Mouse (Mus musculus): Measurements from ENCODE around the gene Ddx43.
"Not testable (repeated sequence)": the region's sequence is repeated elsewhere in the genome, so short reads cannot be mapped to it uniquely, and the experiment has no call there.

Ddx43 gene

DNA sequence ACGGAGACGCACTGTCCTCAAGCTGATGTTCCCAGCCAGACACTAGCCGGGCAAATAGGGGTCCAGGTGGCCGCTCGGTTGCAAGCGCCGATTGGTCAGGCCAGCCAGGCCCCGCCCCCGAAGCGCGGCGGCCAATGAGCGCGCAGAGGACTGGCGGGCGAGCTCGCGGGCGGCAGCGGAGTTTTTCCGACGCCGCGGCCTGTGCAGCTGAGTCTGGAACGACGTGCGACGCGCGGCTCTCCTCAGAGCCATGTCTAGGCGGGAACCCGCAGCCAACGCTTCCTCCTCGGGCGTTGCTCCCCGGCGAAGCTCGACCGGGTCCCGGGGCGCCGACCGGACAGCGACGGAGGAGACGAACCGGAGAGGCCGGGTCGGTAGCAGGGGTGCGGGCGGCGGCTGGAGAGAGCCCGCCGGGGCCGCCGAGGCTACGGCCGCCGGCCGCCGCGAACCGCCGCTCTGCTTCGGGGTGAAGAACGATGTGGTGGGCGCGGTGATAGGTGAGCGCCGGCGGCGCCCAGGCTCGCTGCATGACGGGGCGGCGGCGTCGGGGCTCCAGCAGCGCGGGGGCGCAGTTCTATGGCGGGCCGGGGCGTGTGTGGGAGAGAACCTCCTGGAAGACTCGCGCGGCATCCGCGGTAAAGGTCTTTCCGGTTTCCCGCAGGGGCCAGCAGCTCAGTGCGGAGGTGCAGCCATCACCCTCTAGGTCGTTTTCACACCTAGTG is at the start of gene Ddx43:
Gene Ddx43 (plus strand): TSS at position 148 of the 722 bp plus-strand sequence.
- DNase-seq (ENCODE audit: low read depth, low spot score) = peak; percentile 48

DNA sequence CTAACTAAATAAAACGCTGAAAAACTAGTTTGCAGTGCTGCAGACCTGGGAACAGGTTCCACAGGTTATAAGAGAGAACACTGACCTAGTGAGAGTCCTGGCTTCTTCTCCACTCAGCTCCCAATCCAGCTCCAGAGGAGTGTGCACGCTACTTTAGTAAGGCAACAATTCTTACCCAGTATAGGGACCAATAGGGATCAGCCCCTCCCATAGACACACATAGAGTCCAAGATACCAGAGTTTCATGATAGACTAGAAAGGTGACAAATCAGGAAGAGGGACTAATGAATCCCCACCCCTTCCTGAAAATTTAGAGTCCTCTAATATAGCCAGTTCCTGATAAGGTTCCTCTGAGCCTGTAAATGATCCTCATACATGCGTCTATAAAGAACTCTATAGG is 48.6 kb upstream of the Ddx43 start:
- no peak for DNase-seq (ENCODE audit: low read depth, low spot score)

DNA sequence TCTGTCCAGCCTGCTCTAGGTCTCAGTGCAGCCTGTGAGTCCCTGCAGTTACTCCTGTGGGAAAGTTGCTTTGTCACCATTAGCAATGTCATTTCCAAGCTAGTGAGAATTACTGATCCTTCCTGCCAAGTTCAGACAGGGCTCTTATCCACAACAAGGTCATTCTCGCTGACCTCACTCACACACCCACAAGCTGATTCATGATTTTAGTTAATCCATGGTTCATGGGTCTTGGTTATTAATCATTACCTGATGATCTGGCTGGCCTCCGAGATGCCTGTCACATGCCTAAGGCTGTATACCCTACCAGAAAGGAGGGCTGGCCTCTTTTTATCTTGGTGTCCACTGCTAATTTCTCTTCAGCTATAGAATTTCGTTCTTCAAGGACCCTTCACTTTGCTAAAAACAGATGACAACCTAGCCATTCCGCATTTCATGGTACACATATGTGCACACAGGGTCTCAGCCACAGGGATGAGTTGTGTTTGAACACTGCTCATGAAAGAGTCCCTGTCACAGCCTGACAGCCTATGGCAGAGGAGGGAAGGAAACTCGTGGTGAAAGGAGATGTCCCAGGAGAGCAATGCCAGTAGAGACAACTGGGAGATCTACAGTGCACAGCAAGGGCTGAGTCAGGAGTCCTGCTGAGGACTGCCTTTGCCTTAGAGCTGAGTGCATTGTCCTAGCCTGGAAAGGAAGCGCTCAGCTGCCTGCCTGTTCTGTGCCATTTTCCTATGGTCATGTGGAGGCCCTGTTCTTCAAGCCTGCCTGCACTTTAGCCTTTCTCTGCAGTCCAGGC is 47.2 kb upstream of the Ddx43 start:
- DNase-seq (ENCODE audit: low read depth, low spot score) = not testable (repeated sequence)

DNA sequence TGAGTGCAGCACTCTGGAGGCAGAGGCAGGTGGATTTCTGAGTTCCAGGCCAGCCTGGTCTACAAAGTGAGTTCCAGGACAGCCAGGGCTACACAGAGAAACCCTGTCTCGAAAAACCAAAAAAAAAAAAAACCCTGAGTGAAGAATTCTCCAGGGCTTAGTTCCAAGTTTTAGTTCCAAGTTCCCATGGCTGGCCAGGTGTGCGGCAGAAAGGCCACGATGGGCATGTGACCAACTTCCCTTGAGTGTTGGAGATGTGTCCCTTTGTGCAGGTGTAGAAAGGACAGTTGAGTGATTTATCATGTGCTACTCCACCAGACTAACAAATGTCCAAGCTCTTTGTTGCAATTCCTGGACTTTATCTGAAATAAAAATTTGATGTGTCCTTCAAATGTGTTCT is 46.4 kb upstream of the Ddx43 start:
- not testable (repeated sequence) for DNase-seq (ENCODE audit: low read depth, low spot score)

DNA sequence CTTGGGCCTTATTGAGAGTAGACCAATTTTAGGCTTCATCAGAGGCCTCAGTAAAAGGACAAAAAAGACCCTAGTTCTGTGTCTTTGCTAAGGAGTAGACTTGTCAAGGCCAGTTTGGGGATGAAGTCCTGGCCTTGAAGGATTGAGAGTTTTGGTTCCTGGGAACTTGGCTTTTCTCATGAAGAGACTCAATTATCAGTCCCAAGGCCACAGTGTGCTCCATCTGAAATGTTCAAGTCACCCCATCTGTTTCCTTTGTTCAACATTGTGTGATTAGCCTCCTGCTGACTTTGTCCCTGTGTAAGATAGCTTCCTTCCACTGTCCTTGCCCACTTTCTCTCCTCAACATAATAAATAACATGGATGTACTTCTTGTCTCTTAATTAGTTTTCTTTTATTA is 45.6 kb upstream of the Ddx43 start:
- not testable (repeated sequence) for DNase-seq (ENCODE audit: low read depth, low spot score)

DNA sequence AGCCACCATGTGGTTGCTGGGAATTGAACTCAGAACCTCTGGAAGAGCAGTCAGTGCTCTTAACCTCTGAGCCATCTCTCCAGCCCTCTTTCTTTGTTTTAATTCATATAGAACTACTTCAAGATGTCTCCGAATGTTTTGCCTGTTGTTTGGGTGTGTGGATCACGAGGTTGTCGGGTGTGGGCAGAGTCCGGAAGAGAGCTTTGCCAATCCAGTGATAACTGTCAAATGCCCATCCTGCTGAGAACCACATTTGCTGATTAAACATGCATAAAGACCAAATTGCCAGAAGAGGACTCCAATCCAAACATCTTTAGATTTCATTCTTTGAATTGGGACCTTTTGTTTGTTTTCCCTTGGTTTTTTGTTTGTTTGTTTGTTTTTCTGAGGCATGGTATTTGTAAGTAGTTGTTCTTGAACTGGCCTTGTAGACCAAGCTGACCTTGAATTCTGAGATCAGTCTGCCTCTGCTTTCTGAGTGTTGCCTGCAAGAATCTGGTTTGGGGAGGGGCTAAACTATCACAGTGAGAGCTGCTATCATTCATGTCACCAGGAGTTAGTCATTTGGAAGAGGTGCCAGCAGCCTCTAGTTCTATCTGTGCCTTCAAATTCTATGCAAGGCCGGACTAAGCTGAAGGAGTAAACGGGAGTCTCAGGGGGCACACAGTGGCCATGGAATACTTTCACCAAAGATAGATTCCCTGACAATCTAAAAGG is 43.9 kb upstream of the Ddx43 start:
- DNase-seq (ENCODE audit: low read depth, low spot score) = no peak

DNA sequence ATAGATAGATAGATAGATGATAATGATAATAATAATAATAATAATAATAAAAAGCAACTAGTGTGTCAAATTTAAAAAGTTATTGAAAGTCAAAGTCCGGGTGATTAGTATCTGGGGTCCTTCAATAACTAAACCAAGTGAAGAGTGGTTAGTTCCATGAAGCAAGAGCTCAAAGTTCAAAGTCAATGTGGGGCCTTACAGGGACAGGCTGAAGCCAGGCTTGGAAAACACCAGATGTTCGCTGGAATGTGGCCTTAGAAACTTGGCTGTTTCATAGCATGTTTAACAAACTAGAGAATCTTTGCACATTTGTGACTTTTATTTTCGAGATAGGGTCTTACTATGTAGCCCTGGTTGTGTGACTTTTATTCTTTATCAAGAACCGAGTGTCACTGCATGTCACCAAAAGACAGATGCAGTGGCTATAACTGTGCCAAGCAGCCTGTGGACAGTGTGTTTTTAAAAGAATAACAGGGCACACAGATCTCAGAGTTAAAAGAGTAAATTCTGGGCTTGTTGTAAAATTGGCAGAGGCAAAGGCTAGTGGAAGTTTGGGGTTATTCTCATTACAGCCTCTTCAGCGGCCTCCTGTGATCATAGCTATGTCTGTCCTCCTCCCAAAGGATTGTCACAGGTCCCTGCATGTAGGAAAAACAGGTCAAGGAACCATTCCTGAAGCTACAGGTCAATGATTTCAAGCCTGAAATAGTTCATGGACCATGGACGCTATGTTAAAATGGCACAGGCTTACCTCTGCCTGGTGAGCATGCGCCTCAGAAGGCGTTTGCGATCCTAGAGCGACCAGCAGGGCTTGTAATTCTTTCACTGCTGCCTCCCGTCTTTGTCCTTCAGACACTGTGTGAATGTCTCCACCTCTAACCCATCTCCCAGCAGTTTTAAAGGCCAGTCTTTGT is 40.7 kb upstream of the Ddx43 start:
- DNase-seq (ENCODE audit: low read depth, low spot score) = no peak

DNA sequence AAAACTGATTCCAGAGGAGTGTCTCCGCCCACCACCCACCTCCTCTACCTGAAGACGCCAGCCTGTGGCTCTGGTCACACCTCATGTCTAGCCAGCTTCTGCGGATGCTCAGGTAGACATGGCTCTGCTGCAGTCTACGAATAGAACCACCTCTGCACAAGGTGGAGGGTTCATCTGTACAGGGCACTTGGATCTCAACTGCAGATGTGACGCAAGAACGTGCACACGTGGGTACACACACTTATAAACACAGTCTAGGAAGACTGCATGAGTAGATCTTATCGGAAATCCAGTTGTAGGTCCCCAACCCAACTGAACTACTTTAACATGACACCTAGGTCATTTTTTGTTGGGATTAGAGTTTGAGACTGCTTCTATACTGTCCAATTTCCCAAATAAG is 40.0 kb upstream of the Ddx43 start, which contains the start of gene Gsta2:
Gene Gsta2 (minus strand): TSS at position 178 of the 400 bp plus-strand sequence.
- DNase-seq (ENCODE audit: low read depth, low spot score) = no peak

DNA sequence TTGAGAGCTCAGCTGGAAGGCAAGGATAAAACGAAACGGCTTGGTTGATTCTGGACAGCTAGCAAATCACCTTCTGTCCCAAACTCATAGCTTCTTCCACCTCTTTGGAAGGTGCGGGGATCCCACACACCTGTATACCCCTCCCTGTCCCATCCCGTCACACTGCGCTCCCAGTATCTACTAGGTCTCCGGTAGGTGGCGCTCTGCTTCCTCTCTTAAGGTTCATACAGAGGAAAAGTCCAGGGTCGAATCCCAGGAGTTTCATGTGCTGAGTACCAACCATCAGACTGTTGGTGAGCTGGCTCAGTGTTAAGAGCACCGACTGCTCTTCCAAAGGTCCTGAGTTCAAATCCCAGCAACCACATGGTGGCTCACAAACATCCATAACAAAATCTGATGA is 37.5 kb upstream of the Ddx43 start:
- DNase-seq (ENCODE audit: low read depth, low spot score) = peak; percentile 73

DNA sequence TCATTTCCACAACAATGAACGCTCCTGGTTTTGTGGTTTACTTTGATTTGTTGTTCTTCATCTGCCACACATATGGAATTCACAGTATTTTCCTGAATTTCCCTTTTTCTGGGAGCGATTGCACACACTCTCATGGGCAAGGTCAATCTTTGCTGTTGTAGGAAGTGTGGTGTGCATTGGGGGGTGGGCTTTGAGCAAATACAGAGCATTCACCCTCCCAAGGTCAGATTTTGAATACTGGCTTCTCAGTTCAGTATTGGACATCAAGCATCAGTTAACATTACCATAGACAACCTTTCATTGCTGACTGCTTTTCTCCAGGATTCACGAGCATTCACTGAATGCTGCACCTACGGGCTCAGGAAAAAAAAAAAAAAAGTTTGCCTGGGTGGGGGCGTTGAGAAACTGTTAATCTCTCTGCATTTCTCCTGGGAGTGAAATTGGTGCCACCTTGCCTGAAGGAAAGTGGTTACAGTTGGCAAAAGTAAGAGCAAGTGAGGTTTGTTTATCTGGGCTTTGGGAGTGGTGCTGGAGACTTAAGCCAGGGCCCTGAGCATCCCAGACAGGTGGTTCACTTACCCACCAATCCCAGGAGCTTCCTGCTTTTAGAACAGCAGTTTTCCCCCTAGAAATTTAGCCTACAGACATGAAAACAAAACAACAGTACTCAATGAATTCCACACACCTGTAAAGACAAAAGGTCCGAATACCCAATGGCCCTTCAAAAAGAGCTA is 35.7 kb upstream of the Ddx43 start:
- DNase-seq (ENCODE audit: low read depth, low spot score) = no peak

DNA sequence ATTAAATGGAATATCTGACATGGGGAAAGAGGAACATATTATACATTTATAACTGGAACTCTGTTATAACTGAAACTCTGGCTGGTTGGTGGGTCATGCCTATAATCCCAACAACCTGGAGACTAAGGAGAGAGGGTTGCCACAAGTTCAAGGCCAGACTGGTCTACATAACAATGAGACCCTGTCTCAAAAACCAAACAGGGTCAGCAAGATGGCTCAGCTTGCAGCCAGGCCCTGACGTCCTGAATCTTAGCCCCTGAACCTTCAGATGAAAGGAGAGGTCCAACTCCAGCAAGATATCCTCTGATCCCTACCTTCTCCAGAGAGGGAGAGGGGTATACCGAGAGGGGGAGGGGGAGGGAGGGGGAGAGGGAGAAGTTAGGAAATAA is 35.1 kb upstream of the Ddx43 start:
- DNase-seq (ENCODE audit: low read depth, low spot score) = no peak

GRCm38 (mm10) chr9:78363374-78363773 is 32.2 kb upstream of the Ddx43 start:
- no peak for DNase-seq (ENCODE audit: low read depth, low spot score)

GRCm38 (mm10) chr9:78364701-78365100 is 30.9 kb upstream of the Ddx43 start:
- DNase-seq (ENCODE audit: low read depth, low spot score) = no peak

DNA sequence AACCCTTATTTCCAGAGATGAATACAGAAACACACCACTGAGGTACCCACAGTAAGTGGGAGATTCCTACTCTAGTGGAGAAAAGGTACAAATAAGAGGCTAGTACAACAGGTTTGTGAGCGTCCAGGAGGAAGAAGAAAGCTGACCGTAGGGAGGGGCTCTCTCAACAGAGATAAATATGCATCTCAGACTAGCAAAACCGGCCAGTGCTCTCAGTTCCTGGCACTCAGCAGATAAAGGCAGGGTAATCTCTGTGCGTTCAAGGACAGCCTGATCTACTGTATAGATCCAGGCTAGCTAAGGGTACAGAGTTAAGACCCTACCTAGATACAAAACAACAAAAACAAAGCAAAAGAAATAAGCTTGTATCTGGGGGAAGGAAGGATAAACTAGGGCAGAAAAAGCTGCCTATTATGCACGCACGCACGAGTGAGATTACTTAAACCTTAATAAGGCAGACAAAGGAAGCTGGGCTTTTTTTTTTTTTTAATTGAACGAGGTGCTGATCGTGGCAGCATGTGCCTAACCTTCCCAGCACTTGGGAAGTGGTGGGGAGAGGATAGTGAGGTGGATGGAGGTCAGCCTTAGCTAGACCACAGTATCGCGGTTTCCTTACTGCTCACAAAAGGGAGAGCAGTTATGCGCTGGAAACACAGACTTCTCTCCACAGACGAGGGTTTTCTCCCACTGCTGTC is 29.6 kb upstream of the Ddx43 start:
- no peak for DNase-seq (ENCODE audit: low read depth, low spot score)

GRCm38 (mm10) chr9:78367959-78368358 is 27.6 kb upstream of the Ddx43 start, which contains the start of gene Dppa5a:
Gene Dppa5a (minus strand): TSS chr9:78368177.
- DNase-seq (ENCODE audit: low read depth, low spot score) = not testable (repeated sequence)

GRCm38 (mm10) chr9:78368671-78369293 is 26.8 kb upstream of the Ddx43 start:
- no peak for DNase-seq (ENCODE audit: low read depth, low spot score)

- DNase-seq (ENCODE audit: low read depth, low spot score) = no peak
These were observed 26.2 kb upstream of the Ddx43 start for GRCm38 (mm10) chr9:78369349-78369748.

GRCm38 (mm10) chr9:78369786-78370185 is 25.8 kb upstream of the Ddx43 start:
- DNase-seq (ENCODE audit: low read depth, low spot score) = no peak

- DNase-seq (ENCODE audit: low read depth, low spot score) = no peak
These were observed 24.1 kb upstream of the Ddx43 start for GRCm38 (mm10) chr9:78371441-78371840.
